Mouse (Mus musculus) olfactory bulb, adult 2 months (tissue): ENCODE data around the gene Dlec1.

ENCODE experiments used
- CTCF ChIP-seq: fragments of 200-500 bp; IDR thresholded peaks from 2 replicates; pipeline ENCODE4 v1.5.1; 2012; ENCODE audit warnings: low read depth, mild to moderate bottlenecking, low read length, moderate library complexity; ENCODE audit not compliant: insufficient read depth
- POLR2A ChIP-seq: fragments of 200-500 bp; IDR thresholded peaks from 2 replicates; pipeline ENCODE4 v1.6.1; 2012; ENCODE audit warnings: mild to moderate bottlenecking, low read depth, low read length, moderate library complexity; ENCODE audit not compliant: insufficient read depth

GRCm38 (mm10) chr9:119181241-119181728, 79.0 kb downstream of the Dlec1 start:
- TF ChIP-seq POLR2A (no peak), CTCF (no peak)
